Mouse (Mus musculus) intestine, embryonic 16.5 days (tissue): ENCODE data around the gene Tph2. TPM values are rescaled to one million over a fixed set of nuclear protein-coding genes. Genes with fewer than 3 reads are reported as not detected.

Source experiments
- ATAC-seq: fragments of 200-750 bp; cut with Nextera tagmentation; 2 replicates; pipeline ENCODE4 v1.8.0; 2017; ENCODE audit warnings: moderate TSS enrichment, moderate library complexity
- H3K27ac ChIP-seq: fragments of 300-500 bp; sonication (generic); 2 replicates; pipeline ENCODE4 v1.5.1; 2014; ENCODE audit warnings: mild to moderate bottlenecking, low read length
- H3K27me3 ChIP-seq: fragments of 300-500 bp; sonication (generic); replicated peaks from 2 replicates; pipeline ENCODE4 v1.6.1; 2014; ENCODE audit warnings: low read length, control low read depth, mixed read lengths; ENCODE audit not compliant: control insufficient read depth, insufficient read depth
- H3K36me3 ChIP-seq: fragments of 300-500 bp; sonication (generic); 2 replicates; pipeline ENCODE4 v1.6.1; 2014; ENCODE audit warnings: low read length, control low read depth; ENCODE audit not compliant: control insufficient read depth, insufficient read depth
- H3K4me1 ChIP-seq: fragments of 300-500 bp; sonication (generic); 2 replicates; pipeline ENCODE4 v1.6.1; 2014; ENCODE audit warnings: low read length, control low read depth, mixed read lengths; ENCODE audit not compliant: control insufficient read depth, insufficient read depth
- H3K4me2 ChIP-seq: fragments of 300-500 bp; sonication (generic); 2 replicates; pipeline ENCODE4 v1.6.1; 2014; ENCODE audit warnings: low read depth, low read length, control low read depth
- H3K4me3 ChIP-seq: fragments of 300-500 bp; sonication (generic); 2 replicates; pipeline ENCODE4 v1.5.1; 2014; ENCODE audit warnings: mild to moderate bottlenecking, low read length
- H3K9ac ChIP-seq: fragments of 300-500 bp; sonication (generic); 2 replicates; pipeline ENCODE4 v1.6.1; 2014; ENCODE audit warnings: low read depth, low read length
- H3K9me3 ChIP-seq: fragments of 300-500 bp; sonication (generic); 2 replicates; pipeline ENCODE4 v1.6.1; 2016; ENCODE audit warnings: low read length, control low read depth; ENCODE audit not compliant: control insufficient read depth
- WGBS: fragments of 180-500 bp; shearing (Covaris S2); extraction: QIAGEN DNeasy Blood & Tissue Kit; methylation state at CpG from one replicate; pipeline ENCODE4 v1.1.7; 2014; 5-methylcytosine and 5-hydroxymethylcytosine counted together
- polyA plus RNA-seq: library from polyadenylated mRNA; unstranded; fragments of >200 nt; fragmentation: Nextera tagmentation; extraction: Ambion mirVana; gene quantifications from 2 replicates; pipeline ENCODE4 v1.2.1, GENCODE M21; 2015

Tph2 gene
- polyA plus RNA-seq, 1 experiment from 2014 or later = not detected

DNA sequence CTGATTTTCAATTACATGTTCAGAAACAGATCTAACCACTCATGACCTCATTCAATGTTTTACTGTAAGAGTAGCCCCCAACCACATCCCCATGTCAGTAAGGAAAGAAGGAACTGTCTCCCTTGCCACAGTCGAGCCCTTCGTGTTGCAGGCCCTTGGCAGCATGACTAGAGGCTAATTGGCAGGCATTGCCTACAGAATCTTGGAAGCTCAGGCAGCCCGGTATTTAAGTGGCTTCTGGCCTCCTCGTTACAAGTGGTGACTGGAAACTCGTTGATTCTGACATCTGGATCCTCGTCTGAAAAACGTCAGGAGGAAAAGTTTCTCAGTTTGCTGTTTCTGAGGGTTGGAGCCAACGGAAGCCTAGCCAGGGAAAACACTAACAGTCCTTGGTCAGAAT, 80.6 kb downstream of the Tph2 start:
- 71% methylated on average over 8 of the region's 8 CpGs for WGBS
- Histone ChIP-seq H3K9ac (no peak overlapping the region), H3K36me3 (no peaks in the 10 kb centered on the region), H3K4me1 (no peaks in the 10 kb centered on the region), H3K27me3 (no peaks in the 10 kb centered on the region), H3K4me2 (no peak overlapping the region), H3K27ac (no peak overlapping the region), H3K9me3 (no peaks in the 10 kb centered on the region), H3K4me3 (no peak overlapping the region)
- no peak for ATAC-seq

DNA sequence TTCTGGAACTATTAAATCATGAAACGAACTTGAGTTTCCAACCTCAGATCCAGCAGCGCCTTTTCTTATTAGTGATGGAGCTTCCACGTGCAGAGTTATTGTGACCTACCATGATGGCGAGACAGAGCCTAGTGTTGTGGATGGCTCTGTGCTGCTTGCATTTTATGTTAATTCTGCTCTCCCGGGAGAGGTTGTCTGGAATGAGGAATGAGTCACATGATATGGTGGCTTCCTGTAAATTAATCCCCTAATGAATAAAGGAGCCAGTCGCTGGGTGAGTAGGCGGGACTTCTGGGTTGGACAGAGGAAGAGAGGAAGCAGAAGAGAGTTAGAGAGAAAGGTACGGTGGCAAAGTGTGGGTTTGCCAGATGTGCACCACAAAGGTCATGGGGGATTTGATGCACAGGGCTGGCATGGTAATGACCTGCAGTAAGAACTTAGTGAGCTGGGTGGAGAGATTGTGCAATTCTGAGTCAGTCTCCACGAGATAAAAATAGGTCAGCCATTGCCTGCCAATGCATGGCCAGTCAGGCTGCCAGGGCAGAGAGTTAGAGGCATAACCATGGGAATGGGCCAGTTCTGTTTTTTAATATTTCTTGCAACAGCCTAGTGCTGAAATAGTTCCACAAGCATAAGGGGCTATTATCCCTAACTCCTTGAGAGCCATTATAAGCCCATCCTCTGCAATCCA, 84.8 kb downstream of the Tph2 start:
- WGBS = 71% methylated on average over 9 of the region's 9 CpGs
- Histone ChIP-seq H3K36me3 (no peaks in the 10 kb centered on the region), H3K9ac (no peak overlapping the region), H3K27ac (no peak overlapping the region), H3K4me1 (no peaks in the 10 kb centered on the region), H3K9me3 (no peaks in the 10 kb centered on the region), H3K27me3 (no peaks in the 10 kb centered on the region), H3K4me2 (no peak overlapping the region), H3K4me3 (no peak overlapping the region)
- no peak for ATAC-seq

GRCm38 (mm10) chr10:115097163-115097562, 87.7 kb downstream of the Tph2 start:
- no peaks in the 10 kb centered on the region for H3K27me3 ChIP-seq
- H3K4me2 ChIP-seq = no peak overlapping the region
- WGBS = 13% methylated on average over 5 of the region's 5 CpGs
- H3K4me1 ChIP-seq = no peaks in the 10 kb centered on the region
- ATAC-seq = peak; percentile 78
- no peak overlapping the region for H3K9ac ChIP-seq
- no peaks in the 10 kb centered on the region for H3K36me3 ChIP-seq
- H3K4me3 ChIP-seq = no peak overlapping the region
- H3K9me3 ChIP-seq = no peaks in the 10 kb centered on the region
- H3K27ac ChIP-seq = no peak overlapping the region

DNA sequence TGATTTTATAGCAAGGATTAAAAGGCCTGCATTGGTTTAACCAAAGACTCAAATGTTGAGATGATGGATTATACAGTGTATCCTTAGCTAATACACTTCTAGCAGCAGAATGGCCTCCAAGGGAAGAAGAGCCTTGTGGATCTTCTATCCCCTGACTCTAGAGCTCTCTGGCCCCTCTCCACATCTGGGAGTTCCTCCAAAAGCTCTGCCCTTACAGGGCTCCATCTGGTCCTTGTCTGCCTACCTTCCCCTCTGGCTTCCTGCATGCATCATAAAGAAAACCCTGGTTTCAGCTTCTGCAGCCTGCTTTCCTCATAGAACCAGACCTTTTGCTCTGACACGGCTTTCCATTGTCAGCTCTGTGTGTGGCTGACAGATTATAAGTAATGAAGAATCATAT, 88.6 kb downstream of the Tph2 start:
- no peak for ATAC-seq
- 37% methylated on average over 1 of the region's 1 CpGs for WGBS

DNA sequence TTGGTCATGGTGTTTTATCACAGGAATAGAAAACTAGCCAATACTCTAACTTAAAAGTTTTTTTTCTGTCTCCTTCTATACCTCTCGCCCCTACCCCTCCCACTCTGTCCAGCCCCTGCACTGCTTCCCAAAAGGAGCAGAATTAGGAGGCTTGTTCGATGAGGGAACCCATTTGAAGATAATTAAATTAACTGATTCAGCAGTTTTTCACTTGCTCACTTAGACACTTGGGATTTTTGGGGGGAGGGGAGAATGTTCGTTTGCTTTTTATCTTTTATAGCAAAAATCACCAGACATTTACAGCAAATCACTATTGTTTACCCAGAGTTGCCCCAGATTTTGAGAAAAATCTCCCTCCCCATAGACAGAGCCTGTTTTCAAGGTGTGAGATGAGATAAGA, 106.6 kb downstream of the Tph2 start:
- Histone ChIP-seq H3K9me3 (no peaks in the 10 kb centered on the region), H3K36me3 (no peaks in the 10 kb centered on the region), H3K4me1 (no peaks in the 10 kb centered on the region), H3K4me2 (no peak overlapping the region), H3K27me3 (no peaks in the 10 kb centered on the region), H3K9ac (no peak overlapping the region), H3K4me3 (no peak overlapping the region), H3K27ac (no peak overlapping the region)
- WGBS = 65% methylated on average over 3 of the region's 3 CpGs
- ATAC-seq = no peak

More for the DNA sequence above, 88.6 kb downstream of the Tph2 start:
- Histone ChIP-seq H3K4me2 (no peak overlapping the region), H3K4me3 (no peak overlapping the region), H3K9me3 (no peaks in the 10 kb centered on the region), H3K36me3 (no peaks in the 10 kb centered on the region), H3K4me1 (no peaks in the 10 kb centered on the region), H3K9ac (no peak overlapping the region), H3K27ac (no peak overlapping the region), H3K27me3 (no peaks in the 10 kb centered on the region)

GRCm38 (mm10) chr10:115069123-115069911, 115.5 kb downstream of the Tph2 start:
- H3K27me3 ChIP-seq = no peaks in the 10 kb centered on the region
- H3K9me3 ChIP-seq = no peaks in the 10 kb centered on the region
- H3K4me2 ChIP-seq = no peak overlapping the region
- no peak for ATAC-seq
- H3K4me3 ChIP-seq = no peak overlapping the region
- H3K36me3 ChIP-seq = no peaks in the 10 kb centered on the region
- H3K9ac ChIP-seq = no peak overlapping the region
- no peaks in the 10 kb centered on the region for H3K4me1 ChIP-seq
- H3K27ac ChIP-seq = no peak overlapping the region
- 77% methylated on average over 8 of the region's 8 CpGs for WGBS

DNA sequence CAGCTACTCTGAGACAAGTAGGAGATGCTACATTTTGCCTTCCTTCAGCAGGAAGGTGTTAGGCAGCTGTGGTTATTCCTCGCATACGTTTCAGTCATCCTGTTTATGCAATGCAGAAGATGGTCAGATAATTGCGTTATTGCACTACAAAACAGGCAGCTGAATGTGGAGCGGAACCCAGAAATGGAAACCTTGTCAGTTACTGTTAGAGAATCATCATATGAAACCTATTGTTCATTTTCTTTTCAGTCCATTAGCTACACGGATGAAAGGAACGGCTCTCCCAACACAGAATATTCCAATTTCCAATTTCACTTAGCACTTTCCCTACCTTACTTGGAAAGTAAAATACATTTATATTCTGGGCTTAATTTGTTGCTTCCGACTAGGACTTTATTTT, 120.9 kb downstream of the Tph2 start:
- H3K27me3 ChIP-seq = no peaks in the 10 kb centered on the region
- H3K4me2 ChIP-seq = no peak overlapping the region
- ATAC-seq = no peak
- no peaks in the 10 kb centered on the region for H3K36me3 ChIP-seq
- no peaks in the 10 kb centered on the region for H3K9me3 ChIP-seq
- H3K9ac ChIP-seq = no peak overlapping the region
- 76% methylated on average over 7 of the region's 7 CpGs for WGBS
- H3K4me3 ChIP-seq = no peak overlapping the region
- no peak overlapping the region for H3K27ac ChIP-seq
- no peaks in the 10 kb centered on the region for H3K4me1 ChIP-seq

GRCm38 (mm10) chr10:115061498-115061897, 123.3 kb downstream of the Tph2 start:
- Histone ChIP-seq H3K9me3 (no peaks in the 10 kb centered on the region), H3K27ac (no peak overlapping the region), H3K36me3 (no peaks in the 10 kb centered on the region), H3K4me1 (no peaks in the 10 kb centered on the region), H3K4me2 (no peak overlapping the region), H3K4me3 (no peak overlapping the region), H3K9ac (no peak overlapping the region), H3K27me3 (no peaks in the 10 kb centered on the region)
- no peak for ATAC-seq
- WGBS = 52% methylated on average over 2 of the region's 2 CpGs

GRCm38 (mm10) chr10:115060759-115061158, 124.1 kb downstream of the Tph2 start:
- Histone ChIP-seq H3K36me3 (no peaks in the 10 kb centered on the region), H3K9me3 (no peaks in the 10 kb centered on the region), H3K4me3 (no peak overlapping the region), H3K4me2 (no peak overlapping the region), H3K9ac (no peak overlapping the region), H3K27me3 (no peaks in the 10 kb centered on the region), H3K27ac (no peak overlapping the region), H3K4me1 (no peaks in the 10 kb centered on the region)
- 74% methylated on average over 7 of the region's 7 CpGs for WGBS
- ATAC-seq = no peak
